Mouse (Mus musculus): ENCODE measurements around the gene Mbl2.

- TF ChIP-seq EP300 (IDR thresholded peaks at IDR 0.05; ENCODE audit: insufficient read depth, low read depth, low read length) (no peak), POLR2A (IDR thresholded peaks at IDR 0.05; ENCODE audit: insufficient read depth, low read length) (no peak), CTCF (IDR thresholded peaks at IDR 0.05; ENCODE audit: low read depth, low read length) (no peak)
Observed at GRCm38 (mm10) chr19:30217335-30217734, 15.4 kb upstream of the Mbl2 start.

Data from ES-Bruce4 (cell line).